Mouse (Mus musculus) spleen, adult 2 months (tissue): Measurements from ENCODE around the gene Tmem215.

Experiments used
- CTCF ChIP-seq: fragments of 200-500 bp; IDR thresholded peaks from 2 replicates; pipeline ENCODE4 v1.5.1; 2011; ENCODE audit warnings: mild to moderate bottlenecking, inconsistent platforms; ENCODE audit not compliant: insufficient read depth, insufficient read length, insufficient replicate concordance; ENCODE audit errors: extremely low read depth
- POLR2A ChIP-seq: fragments of 200-500 bp; IDR thresholded peaks from 2 replicates; pipeline ENCODE4 v1.6.1; 2011; ENCODE audit warnings: low read depth, low read length, inconsistent platforms

GRCm38 (mm10) chr4:40518545-40519324 lies 46.8 kb downstream of the Tmem215 start:
- TF ChIP-seq POLR2A, result no peak
- TF ChIP-seq CTCF, result no peak
